Mouse (Mus musculus) kidney, adult 2 months (tissue): ENCODE data around the gene Ifngr2. TPM values are rescaled to one million over a fixed set of nuclear protein-coding genes. Genes with fewer than 3 reads are reported as not detected.
"Not testable (repeated sequence)": the region's sequence is repeated elsewhere in the genome, so short reads cannot be mapped to it uniquely, and the experiment has no call there.

ENCODE experiments used
- DNase-seq: peaks from one replicate; pipeline ENCODE4 v3.0.0; 2021
- H3K27ac ChIP-seq: fragments of 200-500 bp; 2 replicates; pipeline ENCODE4 v1.5.1; 2012; ENCODE audit warnings: low read depth, low read length, control low read depth, inconsistent platforms; ENCODE audit not compliant: insufficient read depth
- H3K27me3 ChIP-seq: fragments of 200-500 bp; replicated peaks from 2 replicates; pipeline ENCODE4 v1.6.1; 2012; ENCODE audit warnings: mild to moderate bottlenecking, moderate library complexity, low read length, inconsistent platforms; ENCODE audit not compliant: control insufficient read depth, insufficient read depth
- H3K36me3 ChIP-seq: fragments of 200-500 bp; 2 replicates; pipeline ENCODE4 v1.6.1; 2012; ENCODE audit warnings: mild to moderate bottlenecking, moderate library complexity, low read length, inconsistent platforms; ENCODE audit not compliant: control insufficient read depth, insufficient read depth
- H3K4me1 ChIP-seq: fragments of 200-500 bp; 2 replicates; pipeline ENCODE4 v1.6.1; 2011; ENCODE audit warnings: low read length; ENCODE audit not compliant: control insufficient read depth, insufficient read depth
- H3K4me3 ChIP-seq: fragments of 200-500 bp; 2 replicates; pipeline ENCODE4 v1.5.1; 2011; ENCODE audit warnings: mild to moderate bottlenecking, low read depth, low read length, control low read depth; ENCODE audit not compliant: insufficient read depth
- CTCF ChIP-seq: fragments of 200-500 bp; conservative IDR thresholded peaks from 2 replicates; pipeline ENCODE4 v1.5.1; 2011; ENCODE audit warnings: low read depth, mild to moderate bottlenecking, control low read depth, low read length, moderate library complexity, mixed read lengths; ENCODE audit not compliant: insufficient read depth, insufficient read length
- POLR2A ChIP-seq: fragments of 200-500 bp; IDR thresholded peaks from one replicate; pipeline ENCODE4 v1.6.1; 2011; ENCODE audit warnings: low read depth, low read length, control low read depth
- WGBS: fragments of 180-500 bp; shearing (Covaris S2); methylation state at CpG from one replicate; pipeline ENCODE4 v1.1.7; 2018; 5-methylcytosine and 5-hydroxymethylcytosine counted together
- polyA plus RNA-seq: library from polyadenylated mRNA; depleted of rRNA; stranded (reverse); fragments of >200 nt; gene quantifications from 2 replicates; pipeline ENCODE4 v1.2.3, GENCODE M21; 2012

The Ifngr2 gene
- polyA plus RNA-seq, 1 experiment = 17.7 TPM

DNA sequence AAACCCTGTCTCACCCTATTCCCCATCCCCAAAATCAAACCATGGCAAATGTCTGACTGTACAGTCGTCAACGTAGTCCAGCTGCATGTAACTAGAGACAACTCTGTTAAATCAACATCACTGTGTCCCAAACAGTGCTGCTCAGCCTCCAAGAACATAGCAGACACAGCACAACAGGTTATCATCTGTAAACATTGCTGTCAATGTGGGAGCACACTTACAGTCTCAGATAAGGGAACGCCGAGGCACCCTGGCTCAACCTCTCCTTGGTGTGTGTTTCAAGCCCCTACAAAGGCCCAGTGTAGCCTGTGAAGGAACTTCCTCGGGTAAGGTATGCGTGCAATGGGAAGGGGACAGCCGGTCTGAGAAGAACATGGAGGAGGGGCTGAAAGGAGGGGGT lies 29.9 kb upstream of the Ifngr2 start:
- no peak overlapping the region for H3K4me3 ChIP-seq
- no peak overlapping the region for H3K27ac ChIP-seq
- TF ChIP-seq CTCF = no peak
- TF ChIP-seq POLR2A = no peak
- no peaks in the 10 kb centered on the region for H3K27me3 ChIP-seq
- DNase-seq = no peak
- no peaks in the 10 kb centered on the region for H3K4me1 ChIP-seq
- H3K36me3 ChIP-seq = no peaks in the 10 kb centered on the region
- 75% methylated on average over 7 of the region's 7 CpGs for WGBS

DNA sequence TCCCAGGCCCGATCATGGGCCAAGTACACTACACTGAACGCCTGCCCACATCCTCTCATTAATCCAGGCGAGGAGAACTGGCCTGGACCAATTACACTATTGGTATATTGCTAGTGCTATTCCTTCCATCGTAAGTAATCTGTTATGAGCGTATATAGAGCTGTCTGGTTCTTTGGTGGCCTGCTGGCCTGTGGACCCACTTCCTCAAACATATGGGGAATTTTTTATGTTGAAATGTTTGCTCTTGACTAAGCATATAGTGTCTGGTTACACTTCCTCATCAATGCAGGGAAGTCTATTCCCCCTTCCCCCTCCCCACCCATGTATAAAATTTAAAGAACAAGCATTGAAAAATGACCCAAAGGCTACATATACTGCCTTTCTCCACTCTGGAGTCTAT lies 24.8 kb upstream of the Ifngr2 start:
- no peak overlapping the region for H3K27ac ChIP-seq
- no peaks in the 10 kb centered on the region for H3K4me1 ChIP-seq
- no peak for DNase-seq
- no peak overlapping the region for H3K4me3 ChIP-seq
- WGBS = 88% methylated on average over 5 of the region's 5 CpGs
- H3K27me3 ChIP-seq = no peaks in the 10 kb centered on the region
- no peaks in the 10 kb centered on the region for H3K36me3 ChIP-seq
- TF ChIP-seq POLR2A (no peak), CTCF (no peak)

DNA sequence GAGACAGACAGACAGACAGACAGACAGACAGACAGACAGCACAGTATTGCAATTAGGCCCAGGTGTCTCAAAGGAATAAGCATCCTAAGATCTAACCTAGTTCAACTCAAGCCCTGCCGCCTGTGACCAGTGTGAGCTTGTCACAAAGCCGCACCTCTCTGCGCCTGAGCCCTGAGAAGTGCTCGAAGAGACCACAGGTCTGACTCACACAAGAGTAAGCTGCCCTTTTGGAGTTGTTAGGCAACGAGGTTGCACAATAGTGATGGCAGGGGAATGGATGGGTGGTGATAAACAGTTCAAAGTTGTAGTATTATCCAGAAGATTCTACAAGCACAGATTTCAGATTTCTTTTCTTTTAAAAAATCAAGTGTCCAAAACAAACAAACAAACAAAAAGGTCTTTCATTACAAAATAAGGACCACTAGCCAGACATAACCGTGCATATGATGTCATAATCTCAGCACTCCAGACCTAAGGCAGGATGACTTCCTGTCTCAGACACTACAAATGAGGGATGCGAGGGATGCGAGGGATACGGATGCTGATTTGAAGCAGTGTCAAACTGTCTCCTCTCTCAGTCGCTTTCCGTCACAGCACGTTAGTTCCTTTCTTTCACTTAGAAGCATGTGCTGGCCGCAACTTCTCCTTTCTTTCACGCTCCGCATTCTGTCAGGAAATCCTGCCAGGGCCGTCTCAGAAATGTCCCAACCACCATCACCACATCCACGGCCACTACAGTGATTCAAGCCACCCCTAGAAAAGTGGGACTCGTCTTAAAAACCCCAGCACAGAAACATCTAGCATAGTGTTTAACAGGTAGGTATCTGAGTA lies 24.2 kb upstream of the Ifngr2 start:
- Histone ChIP-seq H3K27me3 (no peaks in the 10 kb centered on the region), H3K4me1 (no peaks in the 10 kb centered on the region), H3K36me3 (no peaks in the 10 kb centered on the region), H3K27ac (no peak overlapping the region), H3K4me3 (no peak overlapping the region)
- TF ChIP-seq POLR2A = no peak
- TF ChIP-seq CTCF = no peak
- no peak for DNase-seq
- 75% methylated on average over 18 of the region's 18 CpGs for WGBS

DNA sequence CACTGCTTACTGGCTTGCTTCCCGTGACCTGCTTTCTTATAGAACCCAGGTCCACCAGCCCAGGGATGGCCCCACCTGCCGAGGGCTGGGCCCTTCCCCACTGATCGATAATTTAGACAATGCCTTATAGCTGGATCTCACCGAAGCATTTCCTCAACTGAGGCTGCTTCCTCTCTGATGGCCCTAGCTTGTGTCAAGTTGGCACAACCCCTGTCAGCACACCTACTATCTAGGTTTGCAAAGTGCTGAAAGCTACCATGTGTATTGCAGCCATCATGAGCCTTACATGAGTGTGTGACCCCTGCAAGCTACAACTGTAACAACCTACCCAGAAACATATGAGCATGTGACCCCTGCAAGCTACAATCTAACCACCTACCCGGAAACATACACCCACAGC lies 22.7 kb upstream of the Ifngr2 start:
- Histone ChIP-seq H3K36me3 (no peaks in the 10 kb centered on the region), H3K27ac (no peak overlapping the region), H3K4me3 (no peak overlapping the region), H3K4me1 (no peaks in the 10 kb centered on the region), H3K27me3 (no peaks in the 10 kb centered on the region)
- no peak for TF ChIP-seq POLR2A
- TF ChIP-seq CTCF = no peak
- no peak for DNase-seq
- 83% methylated on average over 5 of the region's 5 CpGs for WGBS

DNA sequence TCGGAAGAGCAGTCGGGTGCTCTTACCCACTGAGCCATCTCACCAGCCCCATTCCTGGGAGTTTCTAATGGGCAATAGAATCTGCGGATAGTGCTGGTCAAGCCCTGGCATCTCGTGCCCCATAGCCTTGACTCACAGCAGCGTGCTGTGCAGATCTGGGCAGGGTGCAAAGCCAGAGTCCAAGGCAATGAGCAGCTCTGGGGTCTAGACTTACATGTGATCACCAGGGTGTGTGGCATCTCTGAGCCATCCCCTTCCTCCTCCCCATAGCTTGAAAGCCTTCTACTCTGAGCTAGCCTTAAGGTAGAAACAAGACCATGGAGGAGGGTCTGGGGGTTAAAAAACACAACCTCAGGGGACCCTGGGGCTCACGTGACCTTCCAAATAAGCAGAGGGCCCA lies 20.6 kb upstream of the Ifngr2 start:
- Histone ChIP-seq H3K4me1 (no peaks in the 10 kb centered on the region), H3K27me3 (no peaks in the 10 kb centered on the region), H3K27ac (no peak overlapping the region), H3K4me3 (no peak overlapping the region), H3K36me3 (no peaks in the 10 kb centered on the region)
- no peak for DNase-seq
- 94% methylated on average over 6 of the region's 6 CpGs for WGBS
- no peak for TF ChIP-seq POLR2A
- no peak for TF ChIP-seq CTCF

DNA sequence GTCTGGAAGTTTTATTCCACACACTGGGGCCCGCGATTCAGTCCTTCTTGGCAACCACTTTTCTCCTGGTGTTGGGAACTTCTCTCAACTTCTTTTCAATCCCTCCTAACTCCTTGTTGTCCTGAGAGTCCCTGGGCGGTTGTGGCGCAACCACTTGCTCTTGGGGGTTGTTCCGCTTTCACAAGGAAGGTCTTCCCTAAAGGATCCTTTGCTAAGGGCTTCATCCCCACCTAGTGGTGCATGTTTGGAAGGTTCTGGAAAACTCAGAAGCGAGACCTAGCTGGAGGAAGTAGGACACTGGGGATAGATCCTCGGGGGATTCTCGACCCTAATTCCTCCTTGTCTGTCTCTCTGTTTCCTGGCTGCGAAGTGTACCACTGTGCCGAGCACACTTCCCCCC lies 19.8 kb upstream of the Ifngr2 start:
- Histone ChIP-seq H3K4me1 (no peaks in the 10 kb centered on the region), H3K36me3 (no peaks in the 10 kb centered on the region), H3K27ac (no peak overlapping the region), H3K27me3 (no peaks in the 10 kb centered on the region), H3K4me3 (no peak overlapping the region)
- TF ChIP-seq POLR2A (no peak), CTCF (peak; percentile 33)
- 60% methylated on average over 10 of the region's 10 CpGs for WGBS
- peak; percentile 55 for DNase-seq

DNA sequence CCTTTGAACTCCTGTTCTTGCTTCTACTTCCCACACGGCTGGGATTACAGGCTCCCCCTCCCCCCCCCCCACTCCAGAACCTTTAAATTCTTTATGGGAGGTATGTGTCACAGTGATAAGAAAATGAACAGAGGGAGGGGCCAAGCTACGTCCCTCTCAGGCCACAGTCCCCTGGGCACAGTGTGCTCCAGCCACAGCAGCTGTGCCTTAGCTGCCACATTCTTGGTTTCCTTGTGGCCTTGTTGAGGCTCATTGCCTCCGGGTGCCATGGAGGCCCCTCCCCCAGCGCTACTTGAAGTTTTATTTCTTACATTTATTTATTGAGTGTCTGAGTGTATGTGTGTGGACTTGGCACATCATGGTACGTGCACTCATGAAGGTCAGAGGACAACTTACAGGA lies 19.4 kb upstream of the Ifngr2 start:
- no peaks in the 10 kb centered on the region for H3K27me3 ChIP-seq
- no peaks in the 10 kb centered on the region for H3K4me1 ChIP-seq
- H3K4me3 ChIP-seq = no peak overlapping the region
- no peak overlapping the region for H3K27ac ChIP-seq
- no peak for DNase-seq
- no peaks in the 10 kb centered on the region for H3K36me3 ChIP-seq
- 34% methylated on average over 5 of the region's 5 CpGs for WGBS
- TF ChIP-seq CTCF (no peak), POLR2A (no peak)

DNA sequence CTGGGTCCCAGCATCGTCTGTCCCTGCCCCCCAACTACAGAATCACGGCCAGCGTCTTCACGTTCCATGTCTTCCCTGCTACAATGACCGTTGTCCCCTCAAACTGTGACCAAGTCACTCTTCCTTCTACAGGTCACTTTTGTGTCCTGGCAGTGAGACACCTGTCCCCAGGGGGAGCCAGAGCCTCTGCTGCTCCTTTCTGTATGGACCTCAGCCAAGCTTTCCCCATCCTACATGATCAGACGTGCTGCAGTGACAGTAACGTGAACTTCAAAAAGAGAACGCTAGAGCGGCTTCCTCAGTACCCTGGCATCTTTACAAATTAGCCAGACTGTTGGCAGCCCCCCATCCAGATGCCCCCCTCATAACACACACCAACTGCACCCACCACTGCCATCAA lies 18.3 kb upstream of the Ifngr2 start:
- Histone ChIP-seq H3K27me3 (no peaks in the 10 kb centered on the region), H3K4me1 (no peaks in the 10 kb centered on the region), H3K36me3 (no peaks in the 10 kb centered on the region), H3K27ac (no peak overlapping the region), H3K4me3 (no peak overlapping the region)
- TF ChIP-seq CTCF (no peak; the same call in 1 of the 2 replicates), POLR2A (no peak)
- DNase-seq = no peak
- WGBS = 77% methylated on average over 9 of the region's 9 CpGs

DNA sequence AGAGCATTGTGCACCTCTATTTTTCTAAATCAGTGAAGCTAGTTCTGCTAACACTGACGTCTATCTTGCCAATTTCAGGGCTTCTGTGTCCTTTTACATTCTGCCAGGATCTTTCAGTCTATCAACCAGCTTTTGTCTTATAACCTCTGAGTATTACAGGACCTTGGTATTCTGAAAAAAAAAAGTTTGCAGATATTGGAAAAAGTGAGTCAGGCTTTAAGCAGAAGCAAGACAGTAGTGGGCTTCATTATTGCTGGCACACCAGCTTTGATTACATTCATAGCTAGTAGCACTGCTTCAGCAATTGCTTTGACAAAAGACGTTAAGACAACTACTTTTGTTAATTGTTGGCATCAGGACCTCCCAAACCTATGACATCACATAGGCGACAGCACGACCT lies 16.0 kb upstream of the Ifngr2 start:
- DNase-seq, H3K27ac ChIP-seq: not testable (repeated sequence)
- WGBS = 81% methylated on average over 4 of the region's 4 CpGs

More for the DNA sequence above, 16.0 kb upstream of the Ifngr2 start:
- not testable (repeated sequence) for H3K4me1 ChIP-seq, H3K27me3 ChIP-seq, H3K36me3 ChIP-seq, H3K4me3 ChIP-seq
